Mouse (Mus musculus) gonadal fat pad, adult 2 months (tissue): ENCODE data around the gene Dph2. TPM values are rescaled to one million over a fixed set of nuclear protein-coding genes. Genes with fewer than 3 reads are reported as not detected.

ENCODE experiments used
- DNase-seq: peaks from one replicate; pipeline ENCODE4 v3.0.0-alpha.2; 2012; ENCODE audit warnings: low read depth
- polyA plus RNA-seq: library from polyadenylated mRNA; depleted of rRNA; stranded (reverse); fragments of >200 nt; gene quantifications from 2 replicates; pipeline ENCODE4 v1.2.3, GENCODE M21; 2012

Gene Dph2
- polyA plus RNA-seq, 1 experiment = 11.4 TPM

- DNase-seq = no peak
Measured at GRCm38 (mm10) chr4:117912131-117912561, 20.3 kb upstream of the Dph2 start.

GRCm38 (mm10) chr4:117908834-117909453 lies 17.1 kb upstream of the Dph2 start:
- DNase-seq = no peak

- DNase-seq = peak; percentile 52
Measured at GRCm38 (mm10) chr4:117906196-117906595, 14.4 kb upstream of the Dph2 start.

GRCm38 (mm10) chr4:117904761-117905160 lies 12.9 kb upstream of the Dph2 start:
- DNase-seq = no peak

GRCm38 (mm10) chr4:117904094-117904493 lies 12.3 kb upstream of the Dph2 start:
- no peak for DNase-seq

- no peak for DNase-seq
Measured at GRCm38 (mm10) chr4:117898111-117898510, 6.3 kb upstream of the Dph2 start.

- no peak for DNase-seq
Measured at GRCm38 (mm10) chr4:117896031-117896430, 4.2 kb upstream of the Dph2 start.

- DNase-seq = no peak
Measured at GRCm38 (mm10) chr4:117895339-117895738, 3.5 kb upstream of the Dph2 start.

GRCm38 (mm10) chr4:117894601-117895000 lies 2.8 kb upstream of the Dph2 start:
- no peak for DNase-seq

- no peak for DNase-seq
Measured at GRCm38 (mm10) chr4:117893376-117893775, 1.5 kb upstream of the Dph2 start.

GRCm38 (mm10) chr4:117890750-117891149 lies 1.1 kb downstream of the Dph2 start:
- DNase-seq = no peak

- no peak for DNase-seq
Measured at GRCm38 (mm10) chr4:117890031-117890430, 1.8 kb downstream of the Dph2 start.

- DNase-seq = no peak
Measured at GRCm38 (mm10) chr4:117889471-117889870, 2.4 kb downstream of the Dph2 start.

- DNase-seq = no peak
Measured at GRCm38 (mm10) chr4:117887920-117888319, 3.9 kb downstream of the Dph2 start.

- DNase-seq = peak; percentile 38
Measured at GRCm38 (mm10) chr4:117887133-117887532, 4.7 kb downstream of the Dph2 start, which contains the start of gene Atp6v0b. Gene Atp6v0b (minus strand): TSS chr4:117887333.

GRCm38 (mm10) chr4:117886644-117887043 lies 5.2 kb downstream of the Dph2 start:
- no peak for DNase-seq

GRCm38 (mm10) chr4:117885994-117886393 lies 5.8 kb downstream of the Dph2 start:
- DNase-seq = no peak

- DNase-seq = no peak
Measured at GRCm38 (mm10) chr4:117885093-117885492, 6.7 kb downstream of the Dph2 start.

GRCm38 (mm10) chr4:117884146-117884545 lies 7.7 kb downstream of the Dph2 start:
- DNase-seq = no peak

GRCm38 (mm10) chr4:117882701-117883691 lies 8.8 kb downstream of the Dph2 start, which contains the start of gene B4galt2:
Gene B4galt2 (minus strand): TSS chr4:117883487.
- DNase-seq = no peak

GRCm38 (mm10) chr4:117878703-117879102 lies 13.1 kb downstream of the Dph2 start:
- no peak for DNase-seq

- no peak for DNase-seq
Measured at GRCm38 (mm10) chr4:117878301-117878700, 13.5 kb downstream of the Dph2 start.

- no peak for DNase-seq
Measured at GRCm38 (mm10) chr4:117873615-117874014, 18.2 kb downstream of the Dph2 start.
